Mouse (Mus musculus) granulocyte monocyte progenitor cell, adult 5-6 weeks (primary cell): ENCODE measurements around the gene Fzd9. TPM values are rescaled to one million over a fixed set of nuclear protein-coding genes. Genes with fewer than 3 reads are reported as not detected.

Source experiments
- ATAC-seq: replicated peaks from 2 replicates; pipeline ENCODE4 v1.8.0; 2016; ENCODE audit warnings: mild to moderate bottlenecking, moderate TSS enrichment, inconsistent platforms; ENCODE audit not compliant: poor library complexity, severe bottlenecking
- total RNA-seq, 2 experiments: library from RNA; stranded (forward) in 1 of 2; stranded (reverse) in 1 of 2; fragments of 200-712, 200-1000 nt in 1 of 2; fragments of >200 nt in 1 of 2; fragmentation: Nextera tagmentation in 1 of 2; gene quantifications; 2 replicates each; pipeline ENCODE4 v1.2.3; 2014 to 2017

The Fzd9 gene
- not detected in 2 replicates for total RNA-seq (2014; fragmentation: Nextera tagmentation)
- 0.31 TPM in 1 of 2 replicates, not detected in the other for total RNA-seq (2017)

GRCm38 (mm10) chr5:135251079-135251454 is at the start of gene Fzd9:
TSS of gene Fzd9 (minus strand) at chr5:135251230.
- ATAC-seq, result peak; percentile 92

- no peak for ATAC-seq
Observed at GRCm38 (mm10) chr5:135292001-135292400, 41.0 kb upstream of the Fzd9 start.

GRCm38 (mm10) chr5:135291193-135291592 is 40.2 kb upstream of the Fzd9 start:
- no peak for ATAC-seq

GRCm38 (mm10) chr5:135290703-135291102 is 39.7 kb upstream of the Fzd9 start:
- ATAC-seq, result no peak

- no peak for ATAC-seq
Observed at GRCm38 (mm10) chr5:135286926-135287325, 35.9 kb upstream of the Fzd9 start.

GRCm38 (mm10) chr5:135286185-135286584 is 35.2 kb upstream of the Fzd9 start:
- ATAC-seq, result peak; percentile 87

- no peak for ATAC-seq
Observed at GRCm38 (mm10) chr5:135285211-135285610, 34.2 kb upstream of the Fzd9 start.

- ATAC-seq, result no peak
Observed at GRCm38 (mm10) chr5:135280226-135280625, 29.2 kb upstream of the Fzd9 start.

GRCm38 (mm10) chr5:135276597-135276996 is 25.6 kb upstream of the Fzd9 start:
- ATAC-seq, result no peak

GRCm38 (mm10) chr5:135274663-135275396 is 23.8 kb upstream of the Fzd9 start:
- ATAC-seq, result no peak

GRCm38 (mm10) chr5:135271563-135272165 is 20.6 kb upstream of the Fzd9 start:
- ATAC-seq, result no peak

GRCm38 (mm10) chr5:135270361-135270760 is 19.3 kb upstream of the Fzd9 start:
- ATAC-seq, result no peak

- ATAC-seq, result no peak
Observed at GRCm38 (mm10) chr5:135269451-135269850, 18.4 kb upstream of the Fzd9 start.

GRCm38 (mm10) chr5:135264548-135264947 is 13.5 kb upstream of the Fzd9 start:
- peak; percentile 98 for ATAC-seq

GRCm38 (mm10) chr5:135263866-135264503 is 13.0 kb upstream of the Fzd9 start:
- peak; percentile 67 for ATAC-seq

- no peak for ATAC-seq
Observed at GRCm38 (mm10) chr5:135258280-135259150, 7.5 kb upstream of the Fzd9 start.

- ATAC-seq, result no peak
Observed at GRCm38 (mm10) chr5:135257559-135257958, 6.5 kb upstream of the Fzd9 start.

- ATAC-seq, result no peak
Observed at GRCm38 (mm10) chr5:135256166-135256565, 5.1 kb upstream of the Fzd9 start.

GRCm38 (mm10) chr5:135253741-135254401 is 2.8 kb upstream of the Fzd9 start:
- no peak for ATAC-seq
